Mouse (Mus musculus): ENCODE results near the gene Akr1b8. TPM values are rescaled to one million over a fixed set of nuclear protein-coding genes. Genes with fewer than 3 reads are reported as not detected.

The Akr1b8 gene
- 4.4 and 4.8 TPM in 2 replicates for polyA plus RNA-seq (2015; fragmentation: Nextera tagmentation; extraction: Ambion mirVana)

- WGBS (ENCODE audit: insufficient replicate concordance) = 16% methylated on average over 16 of the region's 16 CpGs
- Histone ChIP-seq H3K27me3 (peaks cover 6% of the 10 kb centered on the region; the same call in 1 of the 2 replicates), H3K36me3 (replicated peaks) (no peaks in the 10 kb centered on the region), H3K9ac (no peak within 1 kb of the TSS), H3K27ac (replicated peaks) (no peak within 1 kb of the TSS), H3K4me3 (replicated peaks) (no peak within 1 kb of the TSS), H3K9me3 (replicated peaks) (no peaks in the 10 kb centered on the region), H3K4me1 (replicated peaks) (peaks cover 2% of the 10 kb centered on the region; the same call in 1 of the 2 replicates), H3K4me2 (peak within 1 kb of the TSS; percentile 48)
- ATAC-seq (ENCODE audit: insufficient read depth) = no peak
These were observed at the start of gene Akr1b8 for GRCm38 (mm10) chr6:34353658-34354353. Gene Akr1b8 (plus strand): TSS chr6:34354119.

DNA sequence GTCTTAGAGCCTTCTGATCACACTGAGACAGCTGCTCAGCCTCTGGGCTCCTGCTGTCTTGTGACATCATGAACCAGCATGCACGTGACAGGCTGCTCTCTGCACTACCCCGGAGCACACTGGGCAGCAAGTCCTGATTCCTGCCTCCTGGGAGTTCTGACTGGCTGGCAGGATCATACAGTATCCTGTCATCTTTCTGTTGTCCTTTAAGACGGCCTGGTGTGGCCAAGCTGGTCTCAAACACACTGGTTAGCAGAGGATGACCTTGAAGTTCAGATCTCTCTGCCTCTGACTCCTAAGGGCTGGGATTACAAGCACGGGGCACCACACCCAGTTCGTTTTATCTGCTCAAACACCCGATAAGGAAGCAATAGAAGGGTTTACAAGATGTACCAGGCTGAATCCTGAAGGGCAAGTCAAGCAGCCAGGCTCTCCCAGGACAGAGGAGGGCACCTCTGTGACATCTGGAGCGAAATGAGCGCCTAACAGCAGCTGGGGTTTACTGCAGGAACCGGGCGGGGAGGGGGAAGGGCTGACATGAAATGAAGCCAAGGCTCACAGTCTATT, 49.2 kb upstream of the Akr1b8 start:
- Histone ChIP-seq H3K9ac (no peak overlapping the region), H3K36me3 (replicated peaks) (0 out of 2 replicates have a peak, but pooled peaks cover 7% of the 10 kb centered on the region), H3K27ac (replicated peaks) (no peak overlapping the region), H3K4me1 (replicated peaks) (0 out of 2 replicates have a peak, but pooled peaks cover 5% of the 10 kb centered on the region), H3K9me3 (replicated peaks) (no peaks in the 10 kb centered on the region), H3K4me3 (replicated peaks) (no peak overlapping the region), H3K27me3 (no peaks in the 10 kb centered on the region), H3K4me2 (no peak overlapping the region)
- ATAC-seq (ENCODE audit: insufficient read depth) = no peak
- WGBS (ENCODE audit: insufficient replicate concordance) = 48% methylated on average over 10 of the region's 10 CpGs

DNA sequence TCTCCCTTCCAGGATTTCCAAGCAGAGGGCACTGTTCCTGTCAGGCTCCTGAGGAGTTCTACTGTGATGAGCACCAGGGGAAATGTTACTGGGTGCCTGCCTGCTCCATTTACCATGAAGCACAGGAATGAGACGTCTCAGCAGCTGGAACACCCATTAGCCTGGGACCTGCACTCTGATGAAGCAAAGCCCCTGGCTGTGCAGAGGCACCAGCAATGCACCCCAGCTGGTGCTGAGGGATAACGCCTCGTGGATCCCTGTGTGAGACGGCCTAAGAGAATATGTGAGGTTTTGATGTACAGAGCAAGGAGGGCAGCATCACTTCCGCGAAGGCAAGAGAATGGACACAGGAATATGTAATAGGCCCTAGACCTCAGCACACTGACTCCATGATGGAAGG, 47.1 kb upstream of the Akr1b8 start:
- WGBS (ENCODE audit: insufficient replicate concordance) = 72% methylated on average over 6 of the region's 6 CpGs
- no peaks in the 10 kb centered on the region for H3K9me3 ChIP-seq (replicated peaks)
- no peaks in the 10 kb centered on the region for H3K27me3 ChIP-seq
- no peak overlapping the region for H3K4me3 ChIP-seq (replicated peaks)
- H3K27ac ChIP-seq (replicated peaks) = no peak overlapping the region
- H3K4me1 ChIP-seq (replicated peaks) = 0 out of 2 replicates have a peak, but pooled peaks cover 5% of the 10 kb centered on the region
- 0 out of 2 replicates have a peak, but pooled peaks cover 7% of the 10 kb centered on the region for H3K36me3 ChIP-seq (replicated peaks)
- no peak for ATAC-seq (ENCODE audit: insufficient read depth)
- no peak overlapping the region for H3K9ac ChIP-seq
- H3K4me2 ChIP-seq = no peak overlapping the region

DNA sequence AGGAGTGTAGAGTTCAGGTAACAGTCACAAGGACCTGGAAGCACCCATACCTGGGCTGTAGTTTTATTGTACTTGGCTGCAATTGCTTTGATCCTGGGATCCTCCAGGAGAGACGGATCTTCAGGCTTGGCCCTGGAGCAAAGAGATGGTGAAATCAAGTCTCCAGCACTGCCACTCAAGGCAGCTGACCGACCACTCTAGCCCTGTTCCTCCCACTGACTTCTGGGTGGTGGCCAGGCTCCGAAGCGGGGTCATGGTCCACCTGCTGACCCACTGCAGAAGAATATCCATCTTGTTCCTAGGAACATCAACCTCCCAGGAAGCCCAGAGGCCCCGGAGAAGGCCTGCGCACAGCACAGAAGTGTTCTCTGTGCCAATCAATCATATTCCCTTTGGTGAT, 44.4 kb upstream of the Akr1b8 start:
- H3K4me3 ChIP-seq (replicated peaks) = no peak overlapping the region
- 83% methylated on average over 6 of the region's 6 CpGs for WGBS (ENCODE audit: insufficient replicate concordance)
- H3K36me3 ChIP-seq (replicated peaks) = 0 out of 2 replicates have a peak, but pooled peaks cover 7% of the 10 kb centered on the region
- no peak overlapping the region for H3K4me2 ChIP-seq
- 0 out of 2 replicates have a peak, but pooled peaks cover 5% of the 10 kb centered on the region for H3K4me1 ChIP-seq (replicated peaks)
- no peak for ATAC-seq (ENCODE audit: insufficient read depth)
- no peaks in the 10 kb centered on the region for H3K27me3 ChIP-seq
- H3K9ac ChIP-seq = no peak overlapping the region
- no peak overlapping the region for H3K27ac ChIP-seq (replicated peaks)
- no peaks in the 10 kb centered on the region for H3K9me3 ChIP-seq (replicated peaks)

- H3K9ac ChIP-seq = no peak overlapping the region
- H3K27ac ChIP-seq (replicated peaks) = no peak overlapping the region
- WGBS (ENCODE audit: insufficient replicate concordance) = 77% methylated on average over 11 of the region's 11 CpGs
- H3K4me3 ChIP-seq (replicated peaks) = no peak overlapping the region
- no peaks in the 10 kb centered on the region for H3K27me3 ChIP-seq
- H3K4me2 ChIP-seq = no peak overlapping the region
- H3K36me3 ChIP-seq (replicated peaks) = 0 out of 2 replicates have a peak, but pooled peaks cover 7% of the 10 kb centered on the region
- H3K4me1 ChIP-seq (replicated peaks) = no peaks in the 10 kb centered on the region
- ATAC-seq (ENCODE audit: insufficient read depth) = no peak
- no peaks in the 10 kb centered on the region for H3K9me3 ChIP-seq (replicated peaks)
These were observed 43.8 kb upstream of the Akr1b8 start for GRCm38 (mm10) chr6:34310023-34310595.

DNA sequence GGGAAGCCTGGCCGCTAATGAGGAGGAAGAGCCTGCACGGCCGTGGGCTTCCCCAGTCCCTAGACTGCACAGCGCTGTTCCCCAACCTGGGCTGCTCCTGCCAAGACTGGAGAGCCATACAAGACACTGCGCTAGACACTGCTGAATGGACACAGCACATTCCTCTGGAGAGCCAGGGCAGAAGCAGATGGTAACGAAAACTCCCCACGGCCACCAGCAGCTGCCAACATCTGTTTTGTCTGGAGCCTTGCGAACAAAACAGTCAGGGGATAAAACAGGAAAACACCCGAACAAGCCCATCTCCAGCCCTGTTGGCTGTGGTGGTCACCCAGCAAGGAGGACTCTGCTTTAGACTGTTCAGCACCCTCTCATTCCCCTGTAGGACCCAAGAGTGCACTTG, 40.5 kb upstream of the Akr1b8 start:
- peaks cover 14% of the 10 kb centered on the region for H3K4me1 ChIP-seq (replicated peaks)
- 0 out of 2 replicates have a peak, but pooled peaks cover 7% of the 10 kb centered on the region for H3K36me3 ChIP-seq (replicated peaks)
- H3K27me3 ChIP-seq = no peaks in the 10 kb centered on the region
- no peaks in the 10 kb centered on the region for H3K9me3 ChIP-seq (replicated peaks)
- H3K4me2 ChIP-seq = no peak overlapping the region
- no peak overlapping the region for H3K4me3 ChIP-seq (replicated peaks)
- H3K9ac ChIP-seq = no peak overlapping the region
- no peak for ATAC-seq (ENCODE audit: insufficient read depth)
- 83% methylated on average over 9 of the region's 9 CpGs for WGBS (ENCODE audit: insufficient replicate concordance)
- H3K27ac ChIP-seq (replicated peaks) = no peak overlapping the region

DNA sequence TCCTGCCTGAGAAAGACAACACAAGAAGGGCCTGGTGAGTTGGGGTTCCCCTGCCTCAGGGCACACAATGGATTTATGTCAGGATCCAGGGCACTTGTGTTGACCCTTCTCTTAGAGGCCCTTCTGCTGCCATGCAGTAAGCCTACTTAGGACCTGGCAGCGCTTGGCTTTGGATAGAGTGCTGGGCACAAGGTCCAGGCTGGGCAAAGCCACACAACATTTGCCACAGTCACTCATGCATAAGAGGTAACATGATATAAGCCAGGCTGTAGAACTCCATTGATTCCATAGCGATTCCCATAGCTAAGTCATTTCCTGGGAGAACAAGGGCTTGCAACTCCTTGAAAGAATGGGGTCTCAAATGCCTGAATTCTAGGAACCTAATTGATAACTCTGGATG, 40.0 kb upstream of the Akr1b8 start:
- Histone ChIP-seq H3K9ac (no peak overlapping the region), H3K9me3 (replicated peaks) (no peaks in the 10 kb centered on the region), H3K36me3 (replicated peaks) (0 out of 2 replicates have a peak, but pooled peaks cover 7% of the 10 kb centered on the region), H3K27me3 (no peaks in the 10 kb centered on the region), H3K4me3 (replicated peaks) (no peak overlapping the region), H3K27ac (replicated peaks) (no peak overlapping the region), H3K4me2 (no peak overlapping the region), H3K4me1 (replicated peaks) (peaks cover 14% of the 10 kb centered on the region)
- 80% methylated on average over 2 of the region's 2 CpGs for WGBS (ENCODE audit: insufficient replicate concordance)
- no peak for ATAC-seq (ENCODE audit: insufficient read depth)

GRCm38 (mm10) chr6:34316854-34317771, 36.8 kb upstream of the Akr1b8 start, which contains the start of gene Akr1b3:
Gene Akr1b3 (minus strand): TSS chr6:34317478.
- Histone ChIP-seq H3K27me3 (no peaks in the 10 kb centered on the region), H3K9me3 (replicated peaks) (no peaks in the 10 kb centered on the region), H3K4me3 (replicated peaks) (peak within 1 kb of the TSS; percentile 68), H3K4me1 (replicated peaks) (peaks cover 14% of the 10 kb centered on the region), H3K4me2 (peak within 1 kb of the TSS; percentile 95), H3K36me3 (replicated peaks) (no peaks in the 10 kb centered on the region), H3K9ac (peak within 1 kb of the TSS; percentile 56), H3K27ac (replicated peaks) (no peak within 1 kb of the TSS)
- under 1% methylated on average over 60 of the region's 60 CpGs for WGBS (ENCODE audit: insufficient replicate concordance)
- ATAC-seq (ENCODE audit: insufficient read depth) = peak; percentile 94

- H3K27me3 ChIP-seq = no peaks in the 10 kb centered on the region
- peaks cover 14% of the 10 kb centered on the region for H3K4me1 ChIP-seq (replicated peaks)
- no peak overlapping the region for H3K9ac ChIP-seq
- peak overlapping the region; percentile 95 for H3K4me2 ChIP-seq
- ATAC-seq (ENCODE audit: insufficient read depth) = no peak
- H3K4me3 ChIP-seq (replicated peaks) = peak overlapping the region; percentile 68
- no peaks in the 10 kb centered on the region for H3K36me3 ChIP-seq (replicated peaks)
- 40% methylated on average over 5 of the region's 5 CpGs for WGBS (ENCODE audit: insufficient replicate concordance)
- H3K9me3 ChIP-seq (replicated peaks) = no peaks in the 10 kb centered on the region
- H3K27ac ChIP-seq (replicated peaks) = no peak overlapping the region
These were observed 35.7 kb upstream of the Akr1b8 start for GRCm38 (mm10) chr6:34318172-34318571.

DNA sequence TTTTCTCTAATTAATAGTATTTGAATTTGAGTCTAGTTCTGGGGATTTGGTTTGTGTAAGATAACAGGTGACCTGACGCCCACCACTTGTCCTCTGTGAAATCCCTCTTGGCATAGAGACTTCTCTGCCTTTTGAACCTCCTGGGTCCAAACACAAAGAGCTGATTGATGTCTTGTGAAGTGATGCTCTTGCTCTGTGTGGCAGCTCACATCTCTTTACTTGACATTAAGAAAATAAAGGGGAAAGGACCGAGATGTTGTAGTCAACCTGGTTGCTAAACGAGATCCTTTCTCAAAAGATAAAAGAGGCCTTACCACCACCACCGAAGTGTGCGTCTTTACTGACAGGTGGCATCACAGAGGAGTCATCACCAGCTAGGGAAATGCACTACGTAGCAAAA, 35.3 kb upstream of the Akr1b8 start:
- H3K4me2 ChIP-seq = no peak overlapping the region
- no peaks in the 10 kb centered on the region for H3K27me3 ChIP-seq
- no peak overlapping the region for H3K27ac ChIP-seq (replicated peaks)
- no peaks in the 10 kb centered on the region for H3K36me3 ChIP-seq (replicated peaks)
- no peaks in the 10 kb centered on the region for H3K9me3 ChIP-seq (replicated peaks)
- H3K4me1 ChIP-seq (replicated peaks) = peaks cover 14% of the 10 kb centered on the region
- H3K4me3 ChIP-seq (replicated peaks) = no peak overlapping the region
- H3K9ac ChIP-seq = no peak overlapping the region
- ATAC-seq (ENCODE audit: insufficient read depth) = no peak
- WGBS (ENCODE audit: insufficient replicate concordance) = 63% methylated on average over 6 of the region's 6 CpGs

All from liver, embryonic 15.5 days (tissue).